Mouse (Mus musculus) liver, postnatal 0 days (tissue): ENCODE measurements around the gene Bach2.

Source experiments
- CTCF ChIP-seq: sonication (generic); IDR thresholded peaks from 2 replicates; pipeline ENCODE4 v1.5.1; 2016; ENCODE audit warnings: antibody characterized with exemption, low read depth
- EP300 ChIP-seq: IDR thresholded peaks from 2 replicates; pipeline ENCODE4 v1.6.1; 2016; ENCODE audit warnings: antibody characterized with exemption, low read depth, mild to moderate bottlenecking

DNA sequence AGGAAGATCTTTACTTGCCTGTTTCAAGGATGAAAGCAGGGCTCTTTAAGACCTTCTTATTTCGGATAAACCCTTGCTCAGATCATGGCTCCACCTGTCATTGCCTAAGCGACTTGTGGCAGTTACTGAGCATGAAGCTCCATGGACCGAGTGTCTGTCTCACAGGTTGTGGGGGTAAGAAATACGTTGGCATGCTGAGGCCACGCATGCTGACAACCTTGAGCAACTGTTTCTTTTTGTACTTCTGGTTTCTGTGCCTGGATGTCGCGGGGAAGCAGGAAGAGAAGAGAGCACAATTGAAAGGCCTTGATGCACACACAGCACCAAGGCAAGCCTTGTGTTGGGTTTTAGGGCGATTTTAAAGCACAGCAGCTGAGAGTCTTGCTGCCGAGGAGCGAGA, 87.7 kb downstream of the Bach2 start:
- TF ChIP-seq CTCF (no peak), EP300 (no peak)
